Mouse (Mus musculus) limb, embryonic 15.5 days (tissue): ENCODE data around the gene Zfp428. TPM values are rescaled to one million over a fixed set of nuclear protein-coding genes. Genes with fewer than 3 reads are reported as not detected.
A peak's percentile ranks its signal among the peaks of the same experiment; 100 is the strongest.

Experiments
- ATAC-seq: fragments of 200-750 bp; cut with Nextera tagmentation; 2 replicates; pipeline ENCODE4 v1.8.0; 2017; ENCODE audit warnings: low read depth, moderate TSS enrichment; ENCODE audit not compliant: insufficient number of reproducible peaks, low FRiP score, low TSS enrichment
- H3K27ac ChIP-seq: fragments of 300-500 bp; sonication (generic); 2 replicates; pipeline ENCODE4 v1.5.1; 2015; ENCODE audit warnings: moderate library complexity, mild to moderate bottlenecking, inconsistent platforms
- H3K27me3 ChIP-seq: fragments of 300-500 bp; sonication (generic); 2 replicates; pipeline ENCODE4 v1.6.1; 2015; ENCODE audit warnings: inconsistent platforms
- H3K36me3 ChIP-seq: fragments of 300-500 bp; sonication (generic); 2 replicates; pipeline ENCODE4 v1.6.1; 2015; ENCODE audit warnings: inconsistent platforms
- H3K4me1 ChIP-seq: fragments of 300-500 bp; sonication (generic); 2 replicates; pipeline ENCODE4 v1.6.1; 2015; ENCODE audit warnings: inconsistent platforms
- H3K4me2 ChIP-seq: fragments of 300-500 bp; sonication (generic); 2 replicates; pipeline ENCODE4 v1.6.1; 2015; ENCODE audit warnings: mild to moderate bottlenecking, inconsistent platforms
- H3K4me3 ChIP-seq: fragments of 300-500 bp; sonication (generic); 2 replicates; pipeline ENCODE4 v1.5.1; 2015; ENCODE audit warnings: mild to moderate bottlenecking, inconsistent platforms
- H3K9ac ChIP-seq: fragments of 300-500 bp; sonication (generic); 2 replicates; pipeline ENCODE4 v1.6.1; 2015; ENCODE audit warnings: inconsistent platforms
- H3K9me3 ChIP-seq: fragments of 300-500 bp; sonication (generic); 2 replicates; pipeline ENCODE4 v1.6.1; 2016; ENCODE audit warnings: inconsistent platforms
- WGBS: fragments of 180-500 bp; shearing (Covaris S2); methylation state at CpG from one replicate; pipeline ENCODE4 v1.1.7; 2015; 5-methylcytosine and 5-hydroxymethylcytosine counted together
- polyA plus RNA-seq: library from polyadenylated mRNA; unstranded; fragments of >200 nt; fragmentation: Nextera tagmentation; extraction: Ambion mirVana; gene quantifications from 2 replicates; pipeline ENCODE4 v1.2.1, GENCODE M21; 2015

Gene Zfp428
- polyA plus RNA-seq, 1 experiment from 2014 or later = 40.8 TPM

- no peaks in the 10 kb centered on the region for H3K27me3 ChIP-seq
- H3K4me3 ChIP-seq = no peak overlapping the region
- H3K9ac ChIP-seq = no peak overlapping the region
- no peaks in the 10 kb centered on the region for H3K4me1 ChIP-seq
- peaks cover 83% of the 10 kb centered on the region for H3K36me3 ChIP-seq
- no peaks in the 10 kb centered on the region for H3K9me3 ChIP-seq
- WGBS = 82% methylated on average over 4 of the region's 4 CpGs
- no peak overlapping the region for H3K27ac ChIP-seq
- no peak overlapping the region for H3K4me2 ChIP-seq
- no peak for ATAC-seq
Measured at GRCm38 (mm10) chr7:24563837-24564206, 57.0 kb downstream of the Zfp428 start.

- Histone ChIP-seq H3K27ac (no peak overlapping the region), H3K4me2 (no peak overlapping the region), H3K9ac (no peak overlapping the region), H3K27me3 (no peaks in the 10 kb centered on the region), H3K4me1 (no peaks in the 10 kb centered on the region), H3K4me3 (no peak overlapping the region), H3K36me3 (peaks cover 80% of the 10 kb centered on the region), H3K9me3 (no peaks in the 10 kb centered on the region)
- ATAC-seq = 0 out of 2 replicates have a peak, but pooled peaks have one; percentile 26
- 58% methylated on average over 6 of the region's 6 CpGs for WGBS
Measured at GRCm38 (mm10) chr7:24564607-24565265, 57.9 kb downstream of the Zfp428 start.

Other genes with a start within 250 kb of the Zfp428 start
- gene Zfp93, start 236.6 kb upstream of the Zfp428 start, polyA plus RNA-seq = 9.1 and 10.2 TPM in 2 replicates
- 39.6 and 49.2 TPM in 2 replicates for gene Zfp61, start 205.8 kb upstream of the Zfp428 start, polyA plus RNA-seq
- gene Zfp94, start 190.3 kb upstream of the Zfp428 start, polyA plus RNA-seq = 12.2 and 12.8 TPM in 2 replicates
- not detected in 2 replicates for gene Tescl, start 173.1 kb upstream of the Zfp428 start, polyA plus RNA-seq
- 55.8 and 59.7 TPM in 2 replicates for gene Lypd5, start 157.8 kb upstream of the Zfp428 start, polyA plus RNA-seq
- 3.0 and 3.4 TPM in 2 replicates for gene Kcnn4, start 136.7 kb upstream of the Zfp428 start, polyA plus RNA-seq
- gene Smg9, start 107.4 kb upstream of the Zfp428 start, polyA plus RNA-seq = 23.2 and 23.6 TPM in 2 replicates
- gene Irgc1, start 54.7 kb upstream of the Zfp428 start, polyA plus RNA-seq = 0.17 TPM in 1 of 2 replicates, not detected in the other
- gene Plaur, start 44.5 kb upstream of the Zfp428 start, polyA plus RNA-seq = 8.1 and 10.1 TPM in 2 replicates
- gene Cadm4, start 25.0 kb upstream of the Zfp428 start, polyA plus RNA-seq = 5.0 and 6.3 TPM in 2 replicates
- gene AC161166.1, start 5.4 kb downstream of the Zfp428 start, polyA plus RNA-seq = 0.32 TPM in 2 replicates
- gene Irgq, start 23.7 kb downstream of the Zfp428 start, polyA plus RNA-seq = 8.2 and 8.3 TPM in 2 replicates
- gene Pinlyp, start 39.1 kb downstream of the Zfp428 start, polyA plus RNA-seq = 5.1 and 7.8 TPM in 2 replicates
- gene Xrcc1, start 39.3 kb downstream of the Zfp428 start, polyA plus RNA-seq = 110 and 125 TPM in 2 replicates
- 28.0 and 28.7 TPM in 2 replicates for gene Ethe1, start 80.5 kb downstream of the Zfp428 start, polyA plus RNA-seq
- gene Zfp575, start 80.6 kb downstream of the Zfp428 start, polyA plus RNA-seq = 5.2 and 6.4 TPM in 2 replicates
- gene Phldb3, start 103.8 kb downstream of the Zfp428 start, polyA plus RNA-seq = 1.4 and 1.7 TPM in 2 replicates
- gene Lypd3, start 129.5 kb downstream of the Zfp428 start, polyA plus RNA-seq = 125 and 128 TPM in 2 replicates
- not detected in 2 replicates for gene Tex101, start 169.7 kb downstream of the Zfp428 start, polyA plus RNA-seq
- not detected in 2 replicates for gene BC049730, start 202.2 kb downstream of the Zfp428 start, polyA plus RNA-seq
- gene Gm4763, start 219.9 kb downstream of the Zfp428 start, polyA plus RNA-seq = not detected in 2 replicates